Mouse (Mus musculus) liver (tissue): ENCODE data around the gene Itgb3bp.

Source experiments
- DNase-seq: peaks from one replicate; pipeline ENCODE4 v3.0.0-alpha.2; 2020; ENCODE audit warnings: mixed read lengths

The Itgb3bp gene

GRCm38 (mm10) chr4:99929613-99930517 is at the start of gene Itgb3bp:
Itgb3bp (minus strand) TSS chr4:99929813.
- DNase-seq = peak; percentile 79

- no peak for DNase-seq
These were observed 49.7 kb upstream of the Itgb3bp start for GRCm38 (mm10) chr4:99979326-99979725.

GRCm38 (mm10) chr4:99974375-99974774 is 44.8 kb upstream of the Itgb3bp start:
- no peak for DNase-seq

GRCm38 (mm10) chr4:99973931-99974330 is 44.3 kb upstream of the Itgb3bp start:
- DNase-seq = no peak

DNA sequence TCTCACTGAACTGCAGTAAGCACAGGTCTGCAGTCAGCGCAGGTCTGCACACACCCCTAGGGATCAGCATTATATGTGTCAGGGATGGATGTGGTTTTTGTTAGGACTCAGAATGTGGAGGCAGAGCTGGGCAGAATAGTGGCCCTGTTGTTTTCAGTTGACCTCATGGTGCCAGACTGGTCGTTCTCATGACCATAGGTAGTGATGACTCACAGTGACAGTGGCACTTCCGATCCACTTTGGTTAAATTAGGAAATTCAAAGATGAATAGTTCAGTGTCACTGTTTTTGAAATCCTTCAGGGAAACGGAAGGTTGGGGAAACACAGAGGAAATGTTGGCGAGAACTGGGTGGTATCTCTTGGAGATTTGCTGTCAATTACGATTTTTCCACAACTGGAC is 43.3 kb upstream of the Itgb3bp start:
- DNase-seq = no peak

- DNase-seq = no peak
These were observed 40.5 kb upstream of the Itgb3bp start for GRCm38 (mm10) chr4:99970097-99970496.

DNA sequence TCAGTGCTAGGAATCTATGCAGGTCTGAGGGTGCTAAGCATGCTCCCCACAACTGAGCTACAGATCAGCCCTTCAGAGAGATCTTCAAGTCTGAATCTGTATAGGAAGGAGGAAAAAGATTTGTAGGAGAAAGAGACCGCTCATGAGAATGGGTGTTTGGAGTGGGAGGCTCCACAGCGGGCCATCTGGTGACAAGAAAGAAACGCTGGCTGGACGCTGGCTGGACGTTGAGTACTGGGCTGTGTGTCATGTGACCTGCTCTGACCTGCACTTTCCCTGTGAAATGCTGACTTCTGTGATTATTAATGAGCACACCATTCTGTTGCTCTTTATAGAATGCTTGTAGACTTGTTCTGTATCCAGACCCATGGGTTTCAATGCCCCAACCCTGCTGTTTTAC is 39.7 kb upstream of the Itgb3bp start:
- no peak for DNase-seq

- no peak for DNase-seq
These were observed 36.9 kb upstream of the Itgb3bp start for GRCm38 (mm10) chr4:99966555-99966954.

DNA sequence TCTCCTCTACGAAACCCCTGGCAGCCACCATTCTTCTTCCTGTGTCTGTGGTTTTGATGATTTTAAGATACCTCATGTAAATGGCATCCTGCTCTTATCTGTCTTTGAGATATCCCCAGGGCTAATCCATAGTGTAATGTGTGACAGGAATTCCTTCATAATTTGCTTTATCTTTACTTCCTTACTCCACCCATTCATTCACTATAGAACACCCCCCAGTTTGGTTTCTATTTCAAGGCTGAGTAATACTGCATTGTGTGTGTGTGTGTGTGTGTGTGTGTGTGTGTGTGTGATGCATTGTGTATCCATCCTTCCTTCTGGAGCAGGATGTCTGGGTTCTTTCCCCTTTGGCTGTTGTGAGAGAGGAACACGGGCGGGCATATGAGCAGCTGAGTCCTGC is 29.7 kb upstream of the Itgb3bp start:
- no peak for DNase-seq

DNA sequence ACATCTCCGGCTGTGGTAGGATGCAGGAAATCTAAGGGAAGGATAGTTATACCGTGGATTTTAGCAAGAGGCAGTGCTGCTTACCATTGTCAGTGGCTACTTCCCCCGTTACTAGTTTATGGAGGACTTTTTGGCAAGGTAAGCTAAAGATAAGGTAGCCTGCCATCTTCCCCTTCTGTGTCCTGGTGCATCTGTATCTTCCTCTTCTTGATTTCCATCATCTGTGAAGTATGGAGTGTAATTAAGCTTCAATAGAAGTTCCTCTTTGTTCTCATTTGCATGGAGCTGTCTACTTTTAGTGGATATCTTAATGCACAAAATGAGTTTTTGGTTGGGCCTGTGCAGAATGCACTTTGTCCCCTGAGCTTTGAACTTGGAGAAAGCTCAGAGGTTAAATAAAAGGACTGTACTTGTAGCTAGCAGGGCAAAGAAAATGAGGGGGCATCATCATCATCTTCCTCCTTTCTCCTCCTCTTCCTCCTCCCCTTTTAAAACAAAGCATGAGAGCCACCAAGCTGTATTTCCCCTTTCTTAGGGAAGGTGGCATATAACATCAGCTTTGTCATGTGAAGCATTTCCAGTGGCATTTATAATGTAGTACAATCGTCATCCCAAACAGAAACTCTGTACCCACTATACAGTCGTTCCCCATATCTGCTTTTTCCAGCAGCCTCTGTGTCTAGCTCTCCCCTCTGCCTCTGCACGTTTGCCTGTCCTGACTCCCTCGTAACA is 28.6 kb upstream of the Itgb3bp start:
- DNase-seq = no peak

- DNase-seq = no peak
These were observed 27.6 kb upstream of the Itgb3bp start for GRCm38 (mm10) chr4:99957186-99957585.

DNA sequence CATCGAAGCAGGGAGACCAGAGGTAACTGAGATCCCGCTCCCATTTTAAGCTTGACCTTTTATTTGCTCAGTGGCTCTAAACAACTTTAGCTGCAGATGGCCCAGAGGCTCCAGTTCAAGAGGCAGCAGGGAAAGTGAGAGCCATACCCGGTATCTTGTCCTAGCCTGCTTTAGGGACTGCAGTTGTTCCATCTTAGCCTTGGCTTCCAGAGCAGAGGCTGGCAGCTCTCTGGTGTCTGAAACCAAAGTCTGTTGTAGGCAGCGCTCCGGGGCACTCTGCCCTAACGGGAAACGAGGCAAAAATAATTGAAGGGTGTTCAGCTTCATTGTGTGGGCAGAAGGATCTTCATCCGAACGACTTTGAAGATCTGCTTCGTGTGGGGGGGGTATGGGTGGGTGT is 25.8 kb upstream of the Itgb3bp start:
- DNase-seq = no peak

DNA sequence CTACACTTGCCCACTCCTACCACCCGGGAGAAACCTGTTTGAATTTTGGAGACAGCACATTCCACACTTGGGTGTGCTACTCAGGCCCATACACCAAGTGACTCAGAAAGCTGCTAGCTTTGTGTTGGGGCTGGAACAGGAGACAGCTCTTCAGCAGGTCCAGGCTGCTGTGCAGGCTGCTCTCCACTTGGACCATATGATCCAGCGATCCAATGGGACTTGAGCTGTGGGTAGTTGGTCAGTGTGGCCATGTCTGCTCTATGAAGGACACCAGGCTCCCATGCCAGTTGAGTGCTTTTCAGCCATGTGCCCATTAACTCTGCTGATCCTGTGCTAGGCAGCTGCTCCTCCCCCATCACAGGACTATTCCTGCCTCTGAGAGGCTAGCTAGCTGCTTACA is 24.3 kb upstream of the Itgb3bp start:
- DNase-seq = no peak

GRCm38 (mm10) chr4:99947896-99948295 is 18.3 kb upstream of the Itgb3bp start:
- DNase-seq = no peak

DNA sequence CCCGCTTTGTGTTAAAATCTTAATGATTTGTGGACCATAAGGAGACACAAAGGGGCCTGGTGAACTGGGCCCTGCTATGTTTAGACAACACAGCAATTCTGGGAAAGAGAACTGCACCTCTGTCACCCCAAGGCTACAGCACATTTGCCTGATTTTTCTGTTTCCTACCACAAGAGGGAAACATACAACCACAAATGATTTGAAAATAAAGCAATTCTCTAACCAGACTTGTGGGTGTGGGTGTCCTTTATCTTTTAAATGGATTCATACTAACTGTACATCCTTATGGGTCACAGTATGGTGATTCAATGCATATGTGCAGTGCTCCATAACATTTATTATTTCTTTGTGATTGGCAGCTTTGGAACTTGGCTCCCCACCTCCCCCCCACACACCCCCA is 17.6 kb upstream of the Itgb3bp start:
- DNase-seq = no peak

DNA sequence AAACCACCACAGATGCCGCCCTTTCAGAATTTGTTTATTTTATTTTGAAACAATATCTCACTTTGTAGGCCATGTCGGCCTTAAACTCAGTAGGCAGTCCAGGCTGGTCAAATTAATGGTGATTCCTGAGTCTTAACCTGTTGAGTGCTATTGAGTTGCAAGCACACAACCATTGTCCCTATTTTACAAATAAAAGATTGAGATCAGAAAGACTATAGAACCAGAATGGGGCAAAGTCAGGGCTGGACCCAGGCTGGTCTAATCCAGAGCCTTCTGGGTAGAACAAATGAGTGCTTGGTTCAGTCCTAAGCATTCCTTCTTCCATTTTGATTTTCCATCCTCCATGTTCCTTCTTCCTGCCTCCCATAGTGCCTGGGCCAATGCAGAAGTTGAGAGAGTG is 16.9 kb upstream of the Itgb3bp start:
- DNase-seq = no peak

DNA sequence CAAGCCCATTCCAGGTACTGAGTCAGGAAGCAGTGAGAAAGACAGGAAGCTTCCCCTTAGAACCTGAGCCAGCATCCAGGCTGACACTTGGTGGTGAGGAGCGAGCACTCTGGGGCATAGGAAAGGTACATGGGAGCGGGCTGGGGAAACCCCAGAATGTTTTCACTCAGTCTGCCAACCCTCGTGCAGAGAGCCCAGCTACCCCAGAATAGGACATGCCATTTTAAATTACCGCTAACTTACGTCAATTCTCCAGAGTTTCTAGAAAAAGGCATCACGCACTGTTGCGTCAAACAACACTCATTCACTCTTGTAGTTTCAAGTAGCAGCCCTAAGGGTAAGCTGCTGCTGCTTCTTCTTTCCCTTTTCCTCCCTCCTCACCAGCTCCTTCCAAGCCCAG is 15.4 kb upstream of the Itgb3bp start:
- no peak for DNase-seq

- DNase-seq = no peak
These were observed 15.0 kb upstream of the Itgb3bp start for GRCm38 (mm10) chr4:99944606-99945005.

DNA sequence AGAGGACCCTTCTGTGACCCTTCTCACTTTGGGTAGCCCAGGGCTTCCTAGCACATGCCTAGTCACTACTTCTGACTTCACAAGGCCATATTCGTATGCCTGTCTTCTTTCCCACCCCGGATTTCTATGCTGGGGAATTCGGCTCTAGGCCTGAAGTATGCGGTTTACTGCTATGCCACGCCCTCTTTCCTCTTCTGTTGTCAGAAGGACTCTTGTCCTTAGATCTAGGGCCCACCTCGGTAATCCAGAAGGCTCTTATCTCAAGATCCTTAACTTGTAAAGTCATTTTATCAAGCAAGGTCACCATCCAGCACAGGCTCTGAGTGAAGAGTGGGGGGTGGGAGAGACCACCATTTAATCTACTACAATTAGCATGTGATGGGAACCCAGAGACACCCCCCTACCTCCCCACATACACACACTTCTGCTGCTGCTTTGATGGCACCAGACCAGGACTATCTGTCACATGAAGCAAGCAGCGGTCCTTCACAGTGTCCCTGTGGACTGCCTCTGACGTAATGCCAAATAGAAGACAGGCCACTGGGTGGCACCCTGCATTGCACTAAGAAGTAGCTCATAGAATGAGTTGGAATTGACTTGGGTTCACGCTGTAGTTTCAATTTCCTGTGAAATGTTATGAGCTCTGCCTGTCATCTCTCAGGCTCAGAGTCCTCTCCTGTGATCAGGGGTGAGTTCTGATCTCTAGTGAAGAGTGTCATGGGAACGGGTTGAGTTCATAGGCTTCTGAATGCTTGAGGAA is 12.2 kb upstream of the Itgb3bp start:
- DNase-seq = peak; percentile 16

DNA sequence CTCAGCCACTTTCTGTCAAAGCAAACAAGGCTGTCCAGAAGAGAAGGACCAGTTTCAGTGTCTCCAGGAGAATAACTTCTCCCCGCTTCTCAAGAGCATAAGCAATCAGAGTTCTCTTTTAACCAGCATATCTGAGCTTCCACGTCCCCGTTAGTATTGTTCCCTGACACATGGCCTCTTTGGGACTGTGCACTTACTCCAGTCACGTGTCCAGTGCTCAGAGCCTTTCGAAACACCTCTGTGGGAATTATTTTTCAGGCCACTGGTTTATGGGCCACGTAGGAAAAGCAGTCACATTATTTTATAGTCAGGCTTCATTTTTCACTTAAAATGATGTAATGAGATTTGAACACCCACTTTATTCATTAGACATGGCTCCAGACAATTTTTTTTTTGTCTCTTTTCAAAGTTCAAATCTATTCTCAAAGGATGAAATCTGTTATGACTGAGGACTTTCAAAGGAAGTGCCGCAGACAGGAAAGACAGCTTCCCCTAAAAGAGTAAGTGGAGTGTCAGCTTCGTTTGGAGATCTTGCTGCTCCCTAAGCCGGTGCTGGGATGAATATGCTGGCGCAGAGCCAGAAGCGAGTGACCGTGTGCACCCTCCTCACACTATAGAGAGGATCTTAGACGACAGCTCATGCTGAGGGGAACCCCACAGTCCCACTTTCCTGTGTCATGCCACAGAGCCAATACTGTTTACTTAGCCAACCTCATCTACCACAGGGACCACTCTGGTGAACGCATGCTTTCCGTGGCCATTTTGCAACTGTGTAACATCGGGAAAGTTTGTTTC is 10.3 kb upstream of the Itgb3bp start:
- DNase-seq = no peak

DNA sequence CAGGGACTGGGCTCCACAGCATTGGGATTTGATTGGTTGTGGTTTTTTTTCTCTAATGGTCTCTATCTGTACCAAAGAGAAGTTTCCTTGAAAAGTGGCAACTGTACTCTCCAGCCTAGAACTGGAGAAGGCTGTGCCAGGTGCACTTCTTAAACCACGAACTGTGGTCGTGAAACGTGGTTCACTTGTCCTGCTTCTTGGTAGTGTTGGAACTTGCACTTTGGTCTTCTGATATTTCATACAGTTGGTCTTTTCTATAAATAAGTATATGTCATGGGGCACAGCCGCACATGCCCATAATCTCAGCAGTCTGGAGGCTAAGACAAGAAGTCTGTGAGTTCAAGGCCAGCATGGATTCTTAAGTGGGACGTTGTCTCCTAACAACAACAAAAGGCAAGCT is 6.7 kb upstream of the Itgb3bp start:
- no peak for DNase-seq

DNA sequence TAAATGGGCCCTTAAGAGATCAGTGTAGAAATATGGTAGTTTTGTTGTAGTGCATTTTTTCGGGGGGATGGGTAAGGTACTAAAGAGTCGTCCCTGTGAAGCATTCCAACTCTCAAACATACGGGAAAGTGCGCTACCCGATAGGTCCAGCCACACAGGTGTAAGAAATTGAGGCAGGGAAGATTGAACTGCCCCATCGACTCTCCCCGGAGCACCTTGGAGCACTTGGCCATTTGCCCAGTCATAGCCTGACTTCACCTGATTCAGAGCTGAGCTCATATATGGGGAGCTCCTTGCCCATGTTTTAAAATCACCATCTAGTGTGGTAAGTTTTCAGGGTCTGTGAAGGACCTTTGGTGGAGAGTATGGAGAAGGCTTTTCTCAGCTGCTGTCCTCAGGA is 5.2 kb upstream of the Itgb3bp start:
- DNase-seq = no peak

DNA sequence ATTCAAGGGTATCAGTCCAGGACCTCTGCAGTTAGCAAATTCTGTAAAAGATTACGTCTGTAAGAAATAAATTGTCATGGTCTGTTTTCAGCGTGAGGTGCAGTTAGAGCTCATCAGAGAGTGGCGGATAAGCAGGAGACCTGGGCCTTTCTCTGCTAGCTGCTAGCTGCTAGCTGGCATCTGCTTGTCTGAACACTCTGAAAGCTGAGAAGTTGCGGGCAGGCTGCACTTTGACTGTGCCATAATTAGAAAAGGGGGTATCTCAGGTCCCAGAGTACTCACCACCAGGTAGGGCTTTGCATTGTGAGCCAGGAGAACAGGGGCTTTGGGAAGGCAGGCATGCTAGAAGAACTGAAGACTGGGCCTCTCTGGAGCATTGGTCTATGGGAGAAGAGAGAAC is 2.2 kb upstream of the Itgb3bp start:
- DNase-seq = no peak
